Mouse (Mus musculus): Measurements from ENCODE around the gene AA986860. TPM values are rescaled to one million over a fixed set of nuclear protein-coding genes. Genes with fewer than 3 reads are reported as not detected.

The AA986860 gene
- total and polyA plus RNA-seq, 2 experiments from 2014 or later, result 0.42 to 0.99 TPM

DNA sequence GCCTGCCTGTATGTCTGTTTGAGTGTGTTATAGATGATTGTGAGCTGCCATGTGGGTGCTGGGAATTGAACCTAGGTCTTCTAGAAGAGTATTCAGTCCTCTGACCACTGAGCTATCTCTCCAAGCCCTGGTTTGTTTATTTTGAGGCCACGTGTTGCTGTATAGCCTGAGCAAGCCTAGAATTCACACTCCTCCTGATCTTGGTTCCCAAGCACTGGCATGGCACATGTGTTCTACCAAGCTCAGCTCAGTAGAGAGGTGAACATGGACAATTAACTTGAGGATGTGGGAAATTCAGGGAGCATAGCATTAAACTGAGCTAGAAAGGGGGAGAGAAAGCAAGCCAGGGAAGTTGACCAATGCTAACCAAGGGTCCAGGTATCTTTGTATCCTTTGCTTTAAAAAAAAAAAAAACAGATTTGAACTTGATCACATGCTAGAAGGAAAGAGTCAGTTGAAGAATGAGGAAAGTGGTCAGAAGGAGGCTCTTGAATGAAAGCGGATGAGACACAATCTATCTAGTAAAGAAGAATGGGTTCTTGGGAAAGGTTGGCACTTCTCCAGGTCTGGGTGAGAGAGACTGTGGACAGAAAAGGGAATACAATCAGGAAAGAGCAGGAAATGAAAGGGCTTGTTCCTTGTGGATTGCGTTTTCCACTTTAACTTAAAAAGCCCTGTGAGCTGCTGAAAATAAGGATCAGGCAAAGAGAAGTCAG, 30.4 kb downstream of the AA986860 start:
- no peak overlapping the region for H3K9ac ChIP-seq (replicated peaks; ENCODE audit: low read length, poor library complexity, severe bottlenecking)
- no peaks in the 10 kb centered on the region for H3K9me3 ChIP-seq (ENCODE audit: low read length)
- 83% methylated on average over 3 of the region's 3 CpGs for WGBS
- H3K27me3 ChIP-seq (ENCODE audit: insufficient read depth, low read length), result no peaks in the 10 kb centered on the region
- H3K36me3 ChIP-seq (ENCODE audit: insufficient read depth, low read length), result no peaks in the 10 kb centered on the region
- no peak overlapping the region for H3K4me2 ChIP-seq (ENCODE audit: low read depth, low read length, poor library complexity, severe bottlenecking)
- no peaks in the 10 kb centered on the region for H3K4me1 ChIP-seq (ENCODE audit: insufficient read depth, low read length)
- ATAC-seq (ENCODE audit: low FRiP score) (no peak), DNase-seq (ENCODE audit: low spot score) (no peak)
- H3K27ac ChIP-seq (ENCODE audit: low read depth, low read length), result no peak overlapping the region
- TF ChIP-seq CTCF (IDR thresholded peaks at IDR 0.05), result no peak
- no peak overlapping the region for H3K4me3 ChIP-seq (ENCODE audit: low read depth, low read length)

DNA sequence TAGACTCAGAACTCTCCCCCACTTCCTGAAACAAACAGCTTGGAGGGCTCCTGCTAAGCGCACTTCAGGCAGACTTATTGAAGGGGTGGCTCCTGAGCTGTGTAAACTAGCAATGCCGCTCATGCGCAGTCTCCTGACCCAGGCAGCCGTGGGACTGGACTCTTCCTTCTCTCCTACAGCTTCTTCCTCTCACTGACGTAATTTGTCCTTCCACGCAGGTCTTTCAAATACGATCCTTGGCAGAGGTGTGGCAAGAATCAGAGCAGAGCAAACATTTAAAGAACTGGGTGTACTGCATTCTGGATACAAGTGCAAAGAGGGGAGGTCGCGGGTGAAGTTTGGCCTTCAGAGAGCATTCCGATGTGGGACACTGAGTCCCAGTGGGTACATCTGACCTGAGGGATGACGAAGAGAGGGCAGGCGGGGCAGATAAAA, 32.3 kb downstream of the AA986860 start:
- H3K27me3 ChIP-seq (ENCODE audit: insufficient read depth, low read length), result no peaks in the 10 kb centered on the region
- H3K4me1 ChIP-seq (ENCODE audit: insufficient read depth, low read length), result no peaks in the 10 kb centered on the region
- no peak for DNase-seq (ENCODE audit: low spot score)
- H3K9me3 ChIP-seq (ENCODE audit: low read length), result no peaks in the 10 kb centered on the region
- no peaks in the 10 kb centered on the region for H3K36me3 ChIP-seq (ENCODE audit: insufficient read depth, low read length)
- no peak overlapping the region for H3K27ac ChIP-seq (ENCODE audit: low read depth, low read length)
- no peak overlapping the region for H3K4me3 ChIP-seq (ENCODE audit: low read depth, low read length)
- no peak overlapping the region for H3K9ac ChIP-seq (replicated peaks; ENCODE audit: low read length, poor library complexity, severe bottlenecking)
- H3K4me2 ChIP-seq (ENCODE audit: low read depth, low read length, poor library complexity, severe bottlenecking), result no peak overlapping the region
- ATAC-seq (ENCODE audit: low FRiP score), result no peak
- WGBS, result 89% methylated on average over 12 of the region's 12 CpGs
- TF ChIP-seq CTCF (IDR thresholded peaks at IDR 0.05), result no peak

DNA sequence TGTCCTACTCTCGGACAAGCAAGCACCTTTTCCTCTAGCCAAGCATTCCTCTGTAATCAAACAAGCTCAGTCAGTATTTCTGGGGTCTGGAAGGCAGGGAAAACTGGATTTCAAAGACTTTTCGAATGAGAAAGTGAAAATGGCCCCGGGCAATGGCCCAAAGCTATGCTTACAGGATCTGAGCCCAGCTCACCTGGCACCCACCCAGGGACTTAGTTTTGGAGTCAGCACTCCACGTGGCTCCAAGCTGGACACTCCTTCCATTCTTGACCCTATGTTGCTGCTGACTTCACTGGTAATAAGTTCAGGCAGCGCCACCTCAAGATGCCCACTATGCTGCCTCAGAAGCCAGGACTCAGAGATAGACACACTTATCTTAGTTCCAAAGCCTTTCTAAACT, 35.3 kb downstream of the AA986860 start:
- no peak for DNase-seq (ENCODE audit: low spot score)
- no peaks in the 10 kb centered on the region for H3K9me3 ChIP-seq (ENCODE audit: low read length)
- WGBS, result 75% methylated on average over 5 of the region's 5 CpGs
- H3K4me1 ChIP-seq (ENCODE audit: insufficient read depth, low read length), result no peaks in the 10 kb centered on the region
- no peak overlapping the region for H3K27ac ChIP-seq (ENCODE audit: low read depth, low read length)
- ATAC-seq (ENCODE audit: low FRiP score), result no peak
- no peak overlapping the region for H3K9ac ChIP-seq (replicated peaks; ENCODE audit: low read length, poor library complexity, severe bottlenecking)
- no peaks in the 10 kb centered on the region for H3K36me3 ChIP-seq (ENCODE audit: insufficient read depth, low read length)
- no peak overlapping the region for H3K4me3 ChIP-seq (ENCODE audit: low read depth, low read length)
- TF ChIP-seq CTCF (IDR thresholded peaks at IDR 0.05), result no peak
- no peak overlapping the region for H3K4me2 ChIP-seq (ENCODE audit: low read depth, low read length, poor library complexity, severe bottlenecking)
- H3K27me3 ChIP-seq (ENCODE audit: insufficient read depth, low read length), result no peaks in the 10 kb centered on the region

DNA sequence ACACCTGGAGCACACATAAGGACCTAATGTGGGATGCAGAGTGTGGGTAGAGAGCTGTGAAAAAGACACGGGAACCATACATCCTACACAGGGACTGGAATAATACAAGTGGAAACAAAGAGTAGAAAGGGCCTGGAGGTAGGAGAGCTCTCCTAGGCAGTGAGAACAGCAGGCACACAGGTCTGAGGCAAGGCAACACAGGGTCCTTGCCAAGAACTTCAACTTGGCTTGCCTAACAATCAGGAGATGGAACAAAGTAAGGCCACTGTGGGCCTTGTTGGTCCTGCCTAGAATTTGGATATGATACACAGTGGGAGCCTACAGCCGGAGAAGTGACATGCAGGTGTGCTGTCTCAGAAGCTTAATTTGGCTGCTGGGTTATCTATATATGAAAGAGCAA, 38.1 kb downstream of the AA986860 start:
- no peak overlapping the region for H3K27ac ChIP-seq (ENCODE audit: low read depth, low read length)
- H3K36me3 ChIP-seq (ENCODE audit: insufficient read depth, low read length), result no peaks in the 10 kb centered on the region
- DNase-seq (ENCODE audit: low spot score), result no peak
- no peak overlapping the region for H3K9ac ChIP-seq (replicated peaks; ENCODE audit: low read length, poor library complexity, severe bottlenecking)
- H3K27me3 ChIP-seq (ENCODE audit: insufficient read depth, low read length), result no peaks in the 10 kb centered on the region
- no peak overlapping the region for H3K4me2 ChIP-seq (ENCODE audit: low read depth, low read length, poor library complexity, severe bottlenecking)
- no peak for ATAC-seq (ENCODE audit: low FRiP score)
- TF ChIP-seq CTCF (IDR thresholded peaks at IDR 0.05), result no peak
- WGBS, result 88% methylated on average over 2 of the region's 2 CpGs
- no peak overlapping the region for H3K4me3 ChIP-seq (ENCODE audit: low read depth, low read length)
- no peaks in the 10 kb centered on the region for H3K9me3 ChIP-seq (ENCODE audit: low read length)
- no peaks in the 10 kb centered on the region for H3K4me1 ChIP-seq (ENCODE audit: insufficient read depth, low read length)

DNA sequence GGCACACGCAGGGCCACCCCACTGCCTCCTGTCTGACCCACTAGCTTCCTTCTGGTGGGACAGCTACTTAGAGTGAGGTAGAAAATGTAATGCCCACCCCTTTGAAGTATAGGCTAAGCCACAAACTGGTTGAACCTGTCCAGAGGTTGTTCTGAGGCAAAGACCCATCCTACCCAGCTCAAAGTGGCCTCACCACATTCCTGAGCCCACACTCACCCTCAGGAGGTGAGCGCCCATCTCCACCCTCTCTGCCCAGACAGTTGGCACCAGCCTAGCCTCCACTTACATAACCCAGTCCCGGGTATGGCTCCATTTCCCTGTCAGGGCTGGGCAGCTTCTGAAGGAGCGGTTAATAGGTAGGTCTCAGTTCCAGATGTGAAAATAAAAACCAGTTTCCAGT, 38.7 kb downstream of the AA986860 start:
- H3K4me2 ChIP-seq (ENCODE audit: low read depth, low read length, poor library complexity, severe bottlenecking), result no peak overlapping the region
- H3K27me3 ChIP-seq (ENCODE audit: insufficient read depth, low read length), result no peaks in the 10 kb centered on the region
- no peak overlapping the region for H3K9ac ChIP-seq (replicated peaks; ENCODE audit: low read length, poor library complexity, severe bottlenecking)
- H3K27ac ChIP-seq (ENCODE audit: low read depth, low read length), result no peak overlapping the region
- no peak overlapping the region for H3K4me3 ChIP-seq (ENCODE audit: low read depth, low read length)
- H3K4me1 ChIP-seq (ENCODE audit: insufficient read depth, low read length), result no peaks in the 10 kb centered on the region
- H3K36me3 ChIP-seq (ENCODE audit: insufficient read depth, low read length), result no peaks in the 10 kb centered on the region
- no peak for DNase-seq (ENCODE audit: low spot score)
- WGBS, result 86% methylated on average over 4 of the region's 4 CpGs
- no peak for TF ChIP-seq CTCF (IDR thresholded peaks at IDR 0.05)
- ATAC-seq (ENCODE audit: low FRiP score), result no peak
- H3K9me3 ChIP-seq (ENCODE audit: low read length), result no peaks in the 10 kb centered on the region

DNA sequence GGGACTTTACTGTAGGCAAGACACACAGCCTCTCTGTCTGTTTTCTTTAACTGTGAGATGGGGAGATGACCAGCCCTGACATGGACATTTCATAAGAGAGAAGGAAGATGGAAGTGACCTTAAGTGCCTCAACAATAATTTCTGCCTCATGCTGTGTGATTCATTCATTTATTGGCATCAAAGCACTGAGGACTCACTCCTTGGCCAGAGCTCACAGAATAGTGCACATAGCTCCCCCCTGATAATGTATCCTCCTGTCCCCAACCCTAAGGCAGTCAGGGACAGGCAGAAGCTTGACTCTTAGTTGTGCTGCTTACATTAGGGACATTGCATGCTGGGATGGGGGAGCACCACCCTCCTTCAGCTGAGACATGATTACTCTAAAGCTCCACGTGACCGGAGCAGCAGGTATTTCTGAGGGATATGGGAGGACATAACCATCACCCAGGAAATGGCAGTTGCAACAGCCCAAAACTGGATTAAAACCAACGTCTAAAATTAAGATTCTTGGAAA, 39.3 kb downstream of the AA986860 start:
- H3K4me1 ChIP-seq (ENCODE audit: insufficient read depth, low read length), result no peaks in the 10 kb centered on the region
- no peak for TF ChIP-seq CTCF (IDR thresholded peaks at IDR 0.05)
- no peaks in the 10 kb centered on the region for H3K9me3 ChIP-seq (ENCODE audit: low read length)
- no peak for ATAC-seq (ENCODE audit: low FRiP score)
- DNase-seq (ENCODE audit: low spot score), result no peak
- no peaks in the 10 kb centered on the region for H3K36me3 ChIP-seq (ENCODE audit: insufficient read depth, low read length)
- H3K4me2 ChIP-seq (ENCODE audit: low read depth, low read length, poor library complexity, severe bottlenecking), result no peak overlapping the region
- H3K27me3 ChIP-seq (ENCODE audit: insufficient read depth, low read length), result no peaks in the 10 kb centered on the region
- WGBS, result 76% methylated on average over 3 of the region's 3 CpGs
- H3K4me3 ChIP-seq (ENCODE audit: low read depth, low read length), result no peak overlapping the region
- no peak overlapping the region for H3K27ac ChIP-seq (ENCODE audit: low read depth, low read length)
- no peak overlapping the region for H3K9ac ChIP-seq (replicated peaks; ENCODE audit: low read length, poor library complexity, severe bottlenecking)
